Mouse (Mus musculus): Measurements from ENCODE around the gene Man1a2.

DNA sequence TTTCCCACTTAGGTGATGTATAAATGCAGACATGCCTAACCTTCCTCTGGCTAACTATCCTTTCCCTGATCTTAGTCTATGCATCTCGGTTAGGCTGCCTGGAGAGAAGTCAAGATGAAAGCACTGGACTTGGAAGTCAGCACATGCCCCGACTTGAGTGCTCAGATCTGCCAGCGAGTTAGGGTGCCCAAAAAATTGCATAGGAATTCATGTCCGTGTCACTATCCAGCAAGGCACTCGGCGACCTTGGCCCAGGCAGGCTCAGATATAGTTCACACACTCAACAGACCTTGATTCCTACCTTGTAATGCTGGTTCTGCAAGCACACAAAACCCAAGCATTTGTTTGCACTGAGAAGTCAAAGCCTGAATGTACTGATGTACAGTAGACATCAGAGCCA, 3.4 kb upstream of the Man1a2 start:
- TF ChIP-seq POLR2A (IDR thresholded peaks at IDR 0.05; ENCODE audit: borderline replicate concordance, insufficient read depth, low read length) (no peak), CTCF (IDR thresholded peaks at IDR 0.05; ENCODE audit: borderline replicate concordance, insufficient read depth, low read depth, low read length) (no peak)

All from cerebellum, adult 2 months (tissue).